Mouse (Mus musculus) embryo, embryonic 11.5 days (tissue): ENCODE results near the gene Txn2.
A peak's percentile ranks its signal among the peaks of the same experiment; 100 is the strongest.

ENCODE experiments used
- DNase-seq: peaks from one replicate; pipeline ENCODE4 v3.0.0-alpha.2; 2012; ENCODE audit warnings: low read depth, low spot score

Gene Txn2

DNA sequence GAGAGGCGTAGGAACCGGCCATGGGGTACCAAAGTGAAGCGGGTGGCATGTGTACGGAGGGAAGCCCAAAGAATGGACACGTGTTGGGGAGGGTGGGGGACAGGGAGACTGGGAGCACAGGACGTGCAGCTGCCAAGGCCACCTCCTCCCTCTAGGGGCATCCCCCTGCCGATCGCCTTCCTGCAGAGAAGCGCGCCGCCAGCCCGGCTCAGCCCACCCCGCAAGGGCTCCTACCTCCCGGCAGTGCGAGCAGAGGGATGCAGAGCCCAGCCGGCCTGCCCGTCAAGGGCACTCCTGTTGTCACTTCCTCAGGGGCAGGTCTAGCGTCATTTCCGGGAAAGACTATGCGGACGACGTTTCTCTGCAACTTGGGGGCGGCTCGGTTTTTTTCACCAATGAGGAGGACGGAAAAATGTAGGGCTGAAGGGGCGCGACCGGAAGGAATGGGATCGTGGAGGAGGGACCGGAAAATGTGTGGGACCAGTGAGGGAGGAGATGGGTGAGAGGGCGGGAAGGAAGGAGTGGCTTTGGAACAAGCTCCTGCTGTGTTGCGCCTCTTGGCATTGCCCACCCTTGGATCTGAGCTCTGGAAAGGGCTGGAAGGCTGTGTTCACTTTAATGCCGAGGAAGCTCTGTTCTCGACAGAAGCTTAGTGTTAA, at the start of gene Txn2:
Gene Txn2, minus strand, starts transcription at position 334 of the 659 bp plus-strand sequence.
- peak; percentile 95 for DNase-seq

DNA sequence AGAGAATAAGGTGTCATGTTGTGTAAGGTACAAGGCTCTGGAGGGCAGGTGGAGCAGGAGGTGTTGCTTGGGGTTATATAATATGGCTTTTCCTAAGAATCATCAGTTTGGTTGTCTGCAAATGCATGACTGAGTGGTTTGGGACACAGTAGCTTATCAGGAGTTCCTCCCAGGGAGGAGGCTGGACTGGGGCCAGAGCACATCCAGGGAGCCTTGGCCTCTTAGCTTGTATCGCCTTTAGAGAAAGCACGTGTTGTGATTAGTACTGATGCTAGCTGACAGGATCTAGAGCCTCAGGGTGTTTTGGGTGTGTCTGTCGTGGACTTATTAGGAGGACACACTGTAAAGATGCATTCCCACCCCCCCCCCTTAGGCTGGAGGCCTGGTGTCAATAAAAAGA, 48.9 kb upstream of the Txn2 start:
- DNase-seq = no peak

DNA sequence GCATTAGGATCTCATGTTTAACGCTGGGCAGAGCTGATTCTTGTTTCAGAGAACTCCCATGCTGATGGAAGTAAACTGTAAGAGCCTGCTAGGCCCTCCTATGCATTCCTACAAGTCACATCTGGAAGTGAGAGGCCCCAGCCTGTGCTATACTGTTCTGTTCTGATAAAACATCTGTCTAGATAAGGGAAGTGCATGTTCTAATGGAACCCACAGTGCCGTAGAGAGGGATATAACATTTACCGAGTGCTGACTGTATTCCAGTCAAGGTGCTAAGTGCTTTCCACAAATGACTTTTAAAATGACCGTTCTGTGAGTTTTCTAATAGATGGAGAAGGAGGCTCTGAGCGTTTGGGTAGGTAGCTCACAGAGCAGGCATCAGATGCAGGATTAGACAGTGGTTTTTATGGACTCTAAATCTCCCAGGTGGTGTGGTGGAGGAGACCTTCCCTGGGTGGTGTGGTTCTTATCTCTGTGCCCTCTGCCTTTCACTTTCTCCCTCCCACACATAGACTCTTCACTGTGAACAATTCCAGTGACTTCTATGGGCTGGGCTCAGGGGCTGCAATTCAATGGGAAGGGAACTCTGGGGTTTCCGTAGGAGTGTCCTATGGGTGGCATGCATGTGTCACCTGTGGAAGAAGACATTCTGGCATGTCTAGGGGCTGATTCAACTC, 45.5 kb upstream of the Txn2 start:
- DNase-seq = no peak

DNA sequence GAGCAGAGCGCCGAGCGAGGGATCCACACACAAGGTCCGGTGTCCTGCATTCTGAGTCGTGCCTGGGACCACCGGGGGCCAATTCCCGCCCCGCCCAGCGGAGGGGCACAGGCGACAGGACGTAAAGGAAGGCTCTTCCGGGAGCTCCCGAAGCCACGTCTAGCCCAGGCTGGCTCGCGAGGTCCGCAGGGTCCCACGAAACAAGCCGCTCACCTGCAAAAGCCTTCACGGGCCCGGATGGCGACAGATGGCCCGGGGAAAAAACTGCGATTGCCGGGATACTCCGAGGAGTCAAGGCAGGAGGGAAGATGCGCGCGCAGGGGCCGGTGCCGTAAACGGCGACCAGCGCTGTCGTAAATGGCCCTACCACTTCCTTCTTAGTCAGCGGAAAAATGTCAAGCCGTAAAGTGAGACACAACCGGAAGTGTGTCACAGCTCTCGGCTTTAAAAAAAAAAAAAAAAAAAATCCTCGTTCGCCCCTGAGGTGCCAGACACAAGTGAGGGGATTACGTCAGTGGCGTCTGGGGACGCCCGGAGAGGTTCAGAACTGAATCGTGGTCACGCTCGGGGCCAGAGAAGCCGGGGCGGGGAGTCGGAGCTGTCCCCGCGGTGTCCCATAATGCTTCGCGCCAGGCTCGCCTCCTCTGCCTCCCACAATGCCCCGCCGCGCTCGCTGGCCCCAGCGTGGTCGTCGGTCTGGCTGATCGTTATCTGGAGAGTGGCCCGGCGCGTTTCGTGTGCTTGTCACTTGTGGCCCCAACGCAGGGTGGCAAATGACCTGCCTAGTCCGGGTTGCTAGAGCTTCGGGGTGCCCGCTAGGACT, 41.9 kb upstream of the Txn2 start, which contains the start of gene Eif3d:
Gene Eif3d, minus strand, starts transcription at position 344 of the 823 bp plus-strand sequence.
- peak; percentile 92 for DNase-seq

DNA sequence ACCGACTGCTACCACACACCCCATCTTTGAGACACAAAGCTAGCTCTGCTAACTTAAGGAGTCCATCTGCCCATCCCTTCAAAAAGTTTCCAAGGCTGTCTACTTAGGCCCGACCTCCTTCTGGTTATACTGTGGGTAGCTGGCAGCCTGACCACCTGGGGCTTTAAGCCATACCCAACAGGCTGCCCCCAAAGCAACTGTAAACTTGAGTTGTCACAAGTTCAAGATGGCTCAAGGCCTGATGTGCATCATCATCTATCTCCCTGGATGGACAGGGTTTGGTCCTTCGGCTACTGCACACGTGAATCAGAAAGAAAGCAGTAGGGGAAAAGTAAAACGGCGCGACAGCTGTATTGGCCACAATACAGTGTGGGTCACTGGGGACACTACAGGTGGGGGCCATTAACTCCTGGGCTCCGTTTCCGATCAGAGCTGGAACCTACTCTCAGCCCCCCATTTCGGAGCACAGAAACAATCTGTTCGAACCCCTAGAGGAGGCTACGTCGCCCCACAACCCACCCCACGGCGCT, 41.2 kb upstream of the Txn2 start:
- no peak for DNase-seq

DNA sequence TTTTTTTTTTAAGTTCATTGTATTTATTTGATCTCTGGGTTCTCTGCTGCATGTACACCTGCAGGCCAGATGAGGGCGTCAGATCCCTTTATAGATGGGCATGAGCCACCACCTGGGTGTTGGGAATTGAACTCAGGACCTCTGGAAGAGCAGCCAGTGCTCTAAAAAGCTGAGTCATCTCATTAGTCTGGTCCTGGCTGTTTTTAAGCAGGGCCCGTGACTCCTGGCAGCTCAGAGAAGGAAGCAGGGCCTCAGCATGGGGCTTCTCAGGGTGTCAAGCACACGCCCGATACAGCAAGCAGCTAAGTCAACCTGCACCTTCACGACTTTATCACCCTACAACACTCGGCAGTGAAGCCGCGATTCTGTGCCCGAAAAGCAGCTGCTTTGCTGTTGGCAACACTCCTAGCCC, 36.3 kb upstream of the Txn2 start:
- DNase-seq = no peak

DNA sequence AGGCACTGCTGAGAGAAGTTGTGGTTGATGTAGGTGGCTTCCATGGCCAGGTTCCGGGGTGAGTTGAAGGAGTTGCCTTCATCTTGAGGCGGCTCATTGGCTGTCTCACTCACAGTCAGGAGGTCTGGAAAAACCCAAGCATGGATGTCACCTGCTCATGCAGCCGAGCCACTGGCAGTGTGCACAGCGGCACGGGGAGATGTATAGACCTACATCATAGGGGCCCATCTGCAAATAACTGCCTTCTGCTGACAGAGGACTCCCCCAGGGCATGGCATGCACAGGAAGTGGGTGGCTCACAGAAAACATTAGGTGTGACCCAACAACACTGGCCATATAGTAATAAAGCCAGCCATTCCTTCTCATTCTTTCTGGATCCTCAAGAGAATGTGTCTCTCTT, 33.6 kb upstream of the Txn2 start:
- no peak for DNase-seq

DNA sequence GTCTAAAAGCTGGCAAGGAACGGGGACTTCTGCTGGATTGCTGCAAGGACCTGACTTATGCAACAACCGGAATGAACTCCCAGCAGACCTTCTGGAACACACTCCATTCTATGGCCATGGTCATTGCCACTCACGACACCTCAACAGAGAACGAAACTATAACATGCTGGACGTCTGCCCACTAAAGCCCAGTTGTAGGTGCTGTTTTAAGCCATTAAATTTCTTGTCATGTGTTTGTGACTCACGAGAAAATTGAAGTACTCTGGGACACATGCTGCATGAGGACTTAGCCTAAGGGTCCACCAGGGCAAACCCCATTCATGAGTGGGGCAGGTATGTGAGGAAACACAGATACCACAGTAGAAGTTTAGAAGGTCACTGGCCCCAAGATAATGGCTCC, 31.9 kb upstream of the Txn2 start:
- DNase-seq = no peak

DNA sequence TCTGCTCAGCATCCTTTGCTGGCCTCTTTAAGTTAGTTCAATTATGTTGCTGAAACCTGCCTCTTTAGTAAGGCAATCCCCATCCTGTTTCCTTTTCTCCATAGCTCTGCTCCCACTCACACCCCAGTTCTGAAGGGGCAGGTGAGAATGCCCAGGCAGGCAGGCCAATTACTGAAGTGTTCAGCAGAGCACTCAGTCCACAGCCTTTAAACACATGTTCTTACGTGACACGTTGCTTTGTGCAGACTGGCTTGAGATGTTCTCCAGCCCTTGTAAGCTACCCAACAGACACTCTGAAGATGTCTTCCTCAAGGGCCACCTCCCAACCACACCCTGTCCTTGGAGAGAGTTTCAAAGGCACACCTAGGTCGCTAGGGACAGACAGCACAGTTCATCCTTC, 29.3 kb upstream of the Txn2 start:
- no peak for DNase-seq

DNA sequence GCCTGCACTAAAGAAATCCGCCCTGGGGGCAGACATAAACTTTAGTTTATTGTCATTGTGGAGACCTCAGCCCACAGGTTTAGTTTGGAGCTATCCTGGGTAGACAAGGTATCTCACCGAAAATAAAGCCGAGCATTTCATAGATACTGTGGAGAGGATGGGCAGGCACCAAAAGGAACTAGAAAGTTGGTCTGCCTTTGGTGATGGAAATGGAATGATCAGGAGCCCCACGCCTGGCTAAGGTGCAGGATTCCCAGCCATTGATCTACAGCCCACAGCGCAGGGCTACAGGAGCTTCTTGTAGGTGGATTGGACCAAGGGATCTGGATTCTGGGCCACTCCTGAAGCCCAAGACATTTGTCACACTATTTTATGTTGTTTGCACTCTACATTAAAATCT, 28.8 kb upstream of the Txn2 start:
- no peak for DNase-seq

DNA sequence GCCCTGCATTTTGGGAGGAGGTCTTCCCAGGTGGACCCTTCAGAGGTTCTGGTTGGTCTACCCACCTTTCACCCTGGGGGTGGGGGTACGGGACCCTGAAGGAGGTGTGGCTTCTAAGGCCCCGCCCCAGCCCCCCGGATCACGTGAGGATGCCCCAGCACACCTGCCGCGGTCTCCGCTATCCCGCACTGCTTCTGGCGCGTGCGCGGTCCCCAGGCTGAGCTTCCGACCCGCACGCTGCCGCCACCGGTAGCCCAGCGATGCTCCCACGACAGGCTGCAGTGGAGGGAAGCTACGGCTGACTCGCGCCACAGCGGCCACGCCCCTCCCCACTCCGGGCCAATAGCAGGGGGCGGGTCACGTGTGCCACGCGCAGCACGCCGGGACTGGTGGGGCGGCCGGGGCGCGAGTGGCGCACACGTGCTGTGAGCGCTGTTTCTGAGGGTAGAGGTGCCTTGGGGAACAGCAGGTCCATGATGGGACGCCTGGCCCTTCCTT, 27.6 kb upstream of the Txn2 start, which contains the start of gene Foxred2:
Gene Foxred2, minus strand, starts transcription at position 319 of the 498 bp plus-strand sequence.
- peak; percentile 73 for DNase-seq

DNA sequence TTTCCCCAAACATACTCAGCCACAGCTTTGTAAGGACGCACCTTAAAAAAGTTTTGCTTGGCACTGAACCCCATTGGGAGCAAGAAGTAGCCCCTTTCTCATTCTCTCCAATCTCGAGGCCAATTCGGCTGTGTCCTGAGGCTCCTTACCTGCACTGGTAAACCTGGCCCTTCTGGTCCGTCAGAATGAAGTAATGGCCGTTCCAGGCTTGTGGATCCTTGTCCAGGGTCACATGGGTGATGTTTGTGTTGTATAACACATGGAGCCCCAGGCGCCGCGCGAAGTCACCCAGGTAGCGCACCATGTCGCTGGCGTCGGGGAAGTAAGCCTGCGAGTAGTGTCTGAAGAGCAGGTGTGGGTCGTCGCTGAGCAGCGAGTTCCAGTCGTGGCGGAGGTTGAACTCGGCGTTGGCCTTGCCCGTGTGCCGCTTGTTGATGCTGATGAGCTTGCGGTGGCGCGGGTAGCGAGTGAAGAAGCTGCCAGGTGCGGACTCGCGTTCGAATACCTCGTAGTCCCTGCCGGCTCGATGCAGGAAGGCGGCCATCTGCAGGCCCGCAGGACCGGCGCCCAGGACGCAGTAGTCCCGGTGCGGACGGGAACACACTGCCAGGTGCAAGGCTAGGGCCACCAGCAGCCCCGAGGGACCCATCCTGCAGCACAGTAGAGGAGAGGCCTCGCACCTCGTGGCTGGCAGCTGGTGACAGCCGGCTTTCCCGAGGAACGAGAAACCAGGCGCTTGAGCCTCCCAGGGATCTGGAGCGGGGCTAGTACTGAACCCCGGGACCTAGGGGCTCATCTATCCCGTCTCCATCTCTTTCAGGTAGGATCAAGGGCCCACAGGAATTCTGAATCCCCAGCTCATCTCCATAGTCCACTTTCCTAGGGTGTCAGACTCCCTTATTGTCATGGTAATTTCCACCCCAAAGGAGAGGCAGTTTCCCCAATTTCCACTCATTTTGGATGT, 26.9 kb upstream of the Txn2 start:
- DNase-seq = no peak

DNA sequence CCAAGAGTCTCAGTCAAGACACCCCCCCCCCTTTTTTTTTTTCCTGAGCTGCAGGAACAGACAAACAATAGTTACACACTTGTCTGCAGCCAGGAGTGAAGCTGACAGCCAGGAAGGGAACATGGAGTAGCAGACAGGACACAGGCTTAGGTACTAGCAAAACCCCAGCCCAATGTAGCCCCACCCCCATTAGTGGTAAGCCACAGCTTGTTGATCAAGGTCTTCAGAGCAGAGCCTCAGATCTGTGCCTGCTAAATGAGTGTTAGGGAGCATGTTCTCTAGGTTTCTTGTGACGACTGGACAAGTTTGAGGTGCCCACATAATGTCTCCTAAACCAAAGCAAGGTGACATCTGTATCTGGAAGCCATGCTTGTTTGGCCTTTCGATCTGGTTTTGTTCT, 25.6 kb upstream of the Txn2 start:
- no peak for DNase-seq

DNA sequence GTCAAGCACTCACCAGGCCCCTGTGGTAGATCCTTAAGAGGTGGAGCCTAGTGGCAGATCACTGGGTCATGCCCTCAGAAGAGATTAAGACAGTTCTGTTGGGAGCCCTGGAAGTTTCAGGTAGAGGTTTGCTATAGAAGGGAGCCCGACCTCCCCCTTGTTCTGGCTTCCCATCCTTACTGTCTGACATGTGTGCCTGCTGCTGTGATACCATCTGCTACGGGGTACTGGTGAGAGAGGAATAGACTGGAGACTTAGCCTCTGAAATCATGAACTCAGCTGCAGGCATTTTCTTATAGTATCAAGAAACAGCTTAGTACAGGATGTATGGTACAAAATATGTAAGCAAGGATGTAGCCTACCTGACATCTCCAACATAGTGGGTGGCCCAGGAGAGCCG, 24.1 kb upstream of the Txn2 start:
- DNase-seq = no peak

DNA sequence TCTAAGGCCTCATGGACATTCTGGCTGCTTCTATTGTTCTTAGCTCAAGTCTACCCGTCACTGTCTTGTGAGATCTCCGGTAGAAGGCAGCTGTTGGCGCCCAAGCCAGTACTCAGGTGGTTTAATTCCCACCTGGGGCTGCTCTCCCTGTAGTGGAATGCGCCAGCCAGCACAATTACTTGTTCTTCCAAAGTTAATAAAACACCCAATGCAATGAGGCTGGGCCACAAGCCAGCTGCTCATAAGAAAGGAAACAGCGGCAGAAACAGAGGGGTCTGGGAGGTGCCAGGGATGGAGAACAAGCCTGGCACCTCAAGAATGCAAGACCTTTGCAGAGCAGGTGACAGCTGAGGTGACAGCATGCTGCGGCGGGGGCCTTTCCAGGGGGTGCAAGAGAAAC, 20.3 kb upstream of the Txn2 start:
- DNase-seq = no peak

DNA sequence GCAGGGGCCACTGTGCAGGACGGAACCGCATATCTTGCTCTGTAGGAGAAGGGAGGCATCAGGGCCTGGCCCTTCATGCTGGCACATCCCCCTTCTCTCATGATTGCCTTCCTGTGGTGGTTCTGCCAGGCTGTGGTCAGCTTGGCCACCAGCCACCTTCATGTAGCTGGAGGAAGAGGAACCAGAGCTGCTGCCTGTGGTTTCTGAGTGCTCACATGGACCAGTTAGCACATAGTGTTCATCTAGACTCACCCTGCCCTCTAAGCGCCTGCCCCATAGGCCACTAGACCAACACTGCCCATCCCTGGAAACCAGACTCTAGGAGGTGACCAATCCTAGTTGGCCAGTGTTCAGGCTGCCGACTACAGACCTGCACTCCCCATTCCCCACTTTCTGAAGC, 16.9 kb upstream of the Txn2 start:
- DNase-seq = no peak

DNA sequence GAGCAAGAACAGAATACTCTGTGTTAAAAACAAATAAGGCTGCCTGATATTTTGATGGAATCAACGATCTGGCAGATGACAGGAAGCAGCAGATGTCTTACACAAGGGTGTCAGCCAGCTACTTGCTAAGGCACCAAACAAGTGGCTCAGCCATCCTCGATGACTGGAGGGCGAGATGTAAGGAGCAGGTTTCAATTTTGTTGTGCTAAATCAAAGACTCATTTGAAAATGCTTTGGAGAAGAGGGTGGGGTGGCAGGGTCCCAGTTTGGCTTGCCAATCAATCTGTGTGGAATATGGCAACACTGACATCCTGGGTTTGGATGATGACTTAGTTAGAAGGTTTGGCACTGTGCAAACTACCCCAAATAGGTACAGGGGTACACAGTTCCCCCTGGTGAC, 12.8 kb upstream of the Txn2 start:
- DNase-seq = no peak

DNA sequence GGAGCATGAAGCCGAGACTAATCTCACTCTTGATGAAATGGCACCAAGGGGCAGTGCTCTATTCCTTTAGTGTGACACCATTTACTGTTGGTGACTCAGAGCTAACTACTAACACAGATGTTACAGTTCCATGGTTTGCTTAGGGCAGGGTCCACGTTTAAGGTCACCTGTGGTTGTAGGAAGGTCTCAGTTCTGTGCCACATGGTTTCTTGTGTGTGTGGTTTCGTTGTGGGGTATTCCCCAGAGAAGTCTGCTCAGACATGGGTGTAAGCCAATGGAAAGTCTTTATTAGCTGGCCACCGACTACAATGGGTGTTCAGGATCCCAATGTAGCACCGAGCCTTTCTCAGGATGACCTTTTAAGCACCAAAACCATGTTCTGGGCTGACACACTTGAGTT, 9.7 kb upstream of the Txn2 start:
- DNase-seq = no peak

DNA sequence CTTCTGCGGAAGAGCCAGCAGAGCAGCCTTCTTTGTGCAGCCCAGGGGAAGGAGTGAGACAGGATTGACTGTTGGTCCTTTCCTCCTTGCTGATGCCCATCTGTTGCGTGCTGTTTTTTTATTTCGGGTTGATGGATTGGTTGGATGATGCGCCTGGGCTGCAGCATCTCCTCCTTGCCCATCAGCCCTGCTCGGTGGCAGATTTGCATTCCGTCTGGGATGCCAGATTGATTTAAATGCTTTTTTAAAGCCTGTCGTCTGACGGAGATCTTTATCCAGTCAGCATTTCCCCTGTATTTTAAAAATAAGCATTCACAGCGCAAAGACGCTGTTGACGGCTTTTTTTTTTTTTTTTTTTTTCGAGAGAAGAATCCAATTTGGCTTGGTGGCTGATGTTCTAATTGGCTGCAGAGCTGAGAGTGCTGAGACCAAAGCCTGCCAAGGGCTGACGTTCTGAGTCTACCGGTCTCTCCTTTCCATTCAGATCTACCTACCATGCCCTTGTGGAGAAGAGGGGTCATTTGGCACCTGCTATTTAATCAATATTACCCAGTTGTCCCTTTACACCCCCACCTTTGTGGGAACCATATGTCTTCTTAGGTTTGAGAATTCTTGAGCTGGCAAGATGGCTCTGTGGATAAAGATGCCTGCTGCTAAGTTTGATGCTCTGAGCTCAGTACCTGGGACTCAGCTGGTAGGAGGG, 7.0 kb upstream of the Txn2 start:
- no peak for DNase-seq

DNA sequence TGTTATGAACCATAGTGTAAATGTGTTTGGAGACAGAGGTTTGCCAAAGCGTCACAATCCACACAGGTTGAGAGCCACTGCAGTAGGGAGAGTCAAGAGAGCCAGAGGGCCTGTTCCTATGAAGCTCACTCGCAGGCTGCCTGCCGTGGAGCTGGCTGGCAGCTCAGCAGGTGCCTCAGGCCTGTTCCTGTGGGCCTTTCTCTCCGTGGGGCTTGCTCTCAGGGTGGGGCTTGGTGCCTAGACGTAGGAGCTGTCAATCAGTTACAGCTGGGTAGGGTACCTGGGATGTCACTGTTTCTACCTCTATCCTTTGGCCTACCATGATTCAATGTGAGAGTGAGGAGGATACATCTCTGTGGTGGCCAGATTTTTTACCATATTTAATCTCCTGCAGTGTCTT, 6.2 kb upstream of the Txn2 start:
- DNase-seq = no peak
